Mouse (Mus musculus): ENCODE data around the gene Nrarp. TPM values are rescaled to one million over a fixed set of nuclear protein-coding genes. Genes with fewer than 3 reads are reported as not detected.

The Nrarp gene
- polyA plus RNA-seq, 1 experiment from 2014 or later, result 14.1 TPM

GRCm38 (mm10) chr2:25177076-25177475 is 3.5 kb upstream of the Nrarp start:
- Histone ChIP-seq H3K4me1 (ENCODE audit: insufficient read depth, low read depth, low read length) (peaks cover 26% of the 10 kb centered on the region; the same call in 1 of the 2 replicates), H3K9me3 (ENCODE audit: low read length) (no peaks in the 10 kb centered on the region), H3K27ac (ENCODE audit: low read length) (peak overlapping the region; percentile 72), H3K27me3 (replicated peaks; ENCODE audit: insufficient read depth, low read length) (0 out of 2 replicates have a peak, but pooled peaks cover 11% of the 10 kb centered on the region), H3K9ac (replicated peaks; ENCODE audit: low read depth) (no peak overlapping the region), H3K4me2 (replicated peaks; ENCODE audit: low read depth, low read length) (no peak overlapping the region; the same call in 1 of the 2 replicates), H3K4me3 (ENCODE audit: low read depth, low read length) (no peak overlapping the region), H3K36me3 (ENCODE audit: insufficient read depth, low read length) (no peaks in the 10 kb centered on the region)
- DNase-seq (ENCODE audit: low spot score) (no peak), ATAC-seq (no peak)
- no peak for TF ChIP-seq EP300 (IDR thresholded peaks at IDR 0.05)
- no peak for TF ChIP-seq CTCF (IDR thresholded peaks at IDR 0.05)
- 34% methylated on average over 4 of the region's 4 CpGs for WGBS

GRCm38 (mm10) chr2:25177685-25178084 is 2.9 kb upstream of the Nrarp start:
- Histone ChIP-seq H3K4me2 (replicated peaks; ENCODE audit: low read depth, low read length) (no peak overlapping the region; the same call in none of the 2 replicates), H3K9ac (replicated peaks; ENCODE audit: low read depth) (no peak overlapping the region), H3K27me3 (replicated peaks; ENCODE audit: insufficient read depth, low read length) (0 out of 2 replicates have a peak, but pooled peaks cover 11% of the 10 kb centered on the region), H3K4me1 (ENCODE audit: insufficient read depth, low read depth, low read length) (peaks cover 26% of the 10 kb centered on the region; the same call in 1 of the 2 replicates), H3K4me3 (ENCODE audit: low read depth, low read length) (no peak overlapping the region), H3K9me3 (ENCODE audit: low read length) (no peaks in the 10 kb centered on the region), H3K27ac (ENCODE audit: low read length) (peak overlapping the region; percentile 72), H3K36me3 (ENCODE audit: insufficient read depth, low read length) (no peaks in the 10 kb centered on the region)
- ATAC-seq (peak; percentile 48), DNase-seq (ENCODE audit: low spot score) (peak; percentile 70)
- no peak for TF ChIP-seq EP300 (IDR thresholded peaks at IDR 0.05)
- no peak for TF ChIP-seq CTCF (IDR thresholded peaks at IDR 0.05)
- WGBS, result 17% methylated on average over 6 of the region's 6 CpGs

GRCm38 (mm10) chr2:25178285-25178972 is 2.1 kb upstream of the Nrarp start:
- H3K4me3 ChIP-seq (ENCODE audit: low read depth, low read length), result no peak overlapping the region
- H3K27ac ChIP-seq (ENCODE audit: low read length), result no peak overlapping the region
- ATAC-seq (no peak), DNase-seq (ENCODE audit: low spot score) (no peak)
- no peak overlapping the region for H3K9ac ChIP-seq (replicated peaks; ENCODE audit: low read depth)
- no peaks in the 10 kb centered on the region for H3K9me3 ChIP-seq (ENCODE audit: low read length)
- WGBS, result 35% methylated on average over 10 of the region's 10 CpGs
- 0 out of 2 replicates have a peak, but pooled peaks cover 11% of the 10 kb centered on the region for H3K27me3 ChIP-seq (replicated peaks; ENCODE audit: insufficient read depth, low read length)
- H3K4me2 ChIP-seq (replicated peaks; ENCODE audit: low read depth, low read length), result no peak overlapping the region
- TF ChIP-seq CTCF (IDR thresholded peaks at IDR 0.05) (no peak), EP300 (IDR thresholded peaks at IDR 0.05) (peak; percentile 30; the same call in 1 of the 2 replicates)
- H3K4me1 ChIP-seq (ENCODE audit: insufficient read depth, low read depth, low read length), result peaks cover 26% of the 10 kb centered on the region; the same call in 1 of the 2 replicates
- H3K36me3 ChIP-seq (ENCODE audit: insufficient read depth, low read length), result no peaks in the 10 kb centered on the region

GRCm38 (mm10) chr2:25179566-25180217 is 866 bp upstream of the Nrarp start:
- DNase-seq (ENCODE audit: low spot score) (no peak), ATAC-seq (no peak)
- WGBS, result 64% methylated on average over 15 of the region's 15 CpGs
- TF ChIP-seq EP300 (IDR thresholded peaks at IDR 0.05) (no peak), CTCF (IDR thresholded peaks at IDR 0.05) (no peak)
- Histone ChIP-seq H3K27ac (ENCODE audit: low read length) (no peak overlapping the region), H3K9me3 (ENCODE audit: low read length) (no peaks in the 10 kb centered on the region), H3K4me3 (ENCODE audit: low read depth, low read length) (no peak overlapping the region), H3K9ac (replicated peaks; ENCODE audit: low read depth) (no peak overlapping the region), H3K36me3 (ENCODE audit: insufficient read depth, low read length) (no peaks in the 10 kb centered on the region), H3K4me1 (ENCODE audit: insufficient read depth, low read depth, low read length) (peaks cover 26% of the 10 kb centered on the region; the same call in 1 of the 2 replicates), H3K4me2 (replicated peaks; ENCODE audit: low read depth, low read length) (peak overlapping the region; percentile 91), H3K27me3 (replicated peaks; ENCODE audit: insufficient read depth, low read length) (0 out of 2 replicates have a peak, but pooled peaks cover 11% of the 10 kb centered on the region)

- no peaks in the 10 kb centered on the region for H3K9me3 ChIP-seq (ENCODE audit: low read length)
- H3K4me3 ChIP-seq (ENCODE audit: low read depth, low read length), result peak overlapping the region; percentile 63
- peak; percentile 38 for DNase-seq (ENCODE audit: low spot score)
- peak overlapping the region; percentile 58 for H3K9ac ChIP-seq (replicated peaks; ENCODE audit: low read depth)
- peak; percentile 47 for ATAC-seq
- H3K27ac ChIP-seq (ENCODE audit: low read length), result peak overlapping the region; percentile 89
- TF ChIP-seq CTCF (IDR thresholded peaks at IDR 0.05), result peak; percentile 33
- TF ChIP-seq EP300 (IDR thresholded peaks at IDR 0.05), result no peak
- H3K36me3 ChIP-seq (ENCODE audit: insufficient read depth, low read length), result no peaks in the 10 kb centered on the region
- 1% methylated on average over 99 of the region's 100 CpGs for WGBS
- peak overlapping the region; percentile 91 for H3K4me2 ChIP-seq (replicated peaks; ENCODE audit: low read depth, low read length)
- 0 out of 2 replicates have a peak, but pooled peaks cover 11% of the 10 kb centered on the region for H3K27me3 ChIP-seq (replicated peaks; ENCODE audit: insufficient read depth, low read length)
- H3K4me1 ChIP-seq (ENCODE audit: insufficient read depth, low read depth, low read length), result peaks cover 21% of the 10 kb centered on the region; the same call in 1 of the 2 replicates
Measured at GRCm38 (mm10) chr2:25180973-25181890, 674 bp downstream of the Nrarp start.
